Mouse (Mus musculus): ENCODE measurements around the gene Zbtb8b.
A peak's percentile ranks its signal among the peaks of the same experiment; 100 is the strongest.

Gene Zbtb8b

DNA sequence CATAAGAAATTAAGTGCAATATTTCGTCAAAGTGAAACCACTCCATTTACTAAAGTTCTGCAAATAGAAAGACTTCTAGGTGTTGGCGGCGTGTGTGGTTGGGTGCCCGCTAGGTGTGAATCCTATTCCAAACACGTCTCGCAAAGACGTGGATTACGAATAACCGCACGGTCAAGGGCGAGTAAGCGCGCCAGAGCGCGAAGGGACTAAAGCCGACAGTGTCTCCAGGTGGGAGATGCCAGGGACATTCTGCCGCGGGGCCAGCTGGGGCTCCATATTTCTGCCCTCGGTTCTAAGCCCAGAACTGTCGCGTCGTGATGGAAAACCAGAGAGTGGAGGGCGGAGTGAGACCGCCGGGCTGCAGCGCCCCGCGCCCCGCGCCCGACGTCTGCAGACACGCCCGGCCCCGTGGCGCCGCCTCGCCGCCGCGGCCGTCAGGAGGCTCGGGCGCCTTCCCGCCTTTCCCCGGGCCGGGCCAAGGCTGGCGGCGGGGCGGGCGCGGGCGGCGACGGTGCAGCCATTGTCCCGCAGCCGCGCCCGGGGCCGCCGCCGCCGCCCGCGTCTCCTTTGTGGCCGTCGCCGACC lies 63.6 kb downstream of the Zbtb8b start:
- DNase-seq (ENCODE audit: low read depth, low spot score) = peak; percentile 13

- no peak for DNase-seq (ENCODE audit: low read depth, low spot score)
Measured at GRCm38 (mm10) chr4:129375821-129376220, 64.8 kb downstream of the Zbtb8b start.

All from c-Kit-negative CD71-positive TER-119-positive erythroid progenitor cells, embryonic 14.5 days (primary cell).